Comparison of ENCODE assay signal across 8 mouse cellular contexts in the genomic region with DNA sequence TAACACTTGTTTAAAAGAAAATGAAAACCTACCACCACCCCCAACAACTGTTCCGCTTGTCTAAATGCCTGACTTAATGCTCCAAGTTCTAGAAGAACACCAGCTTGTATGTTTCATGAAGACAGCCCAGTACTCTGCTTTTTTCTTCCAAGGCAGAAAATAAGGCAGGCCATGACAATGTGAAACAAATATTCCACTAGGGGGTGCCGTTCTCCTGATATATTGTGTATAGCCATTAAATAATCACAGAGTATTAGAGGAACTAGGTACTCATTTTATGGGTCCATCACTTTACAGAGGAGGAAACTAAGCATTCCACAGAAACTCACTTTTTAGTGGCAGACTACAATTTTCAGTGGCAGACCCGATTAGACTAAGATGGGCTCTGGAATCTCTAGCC. TPM values are rescaled to one million over a fixed set of nuclear protein-coding genes. Genes with fewer than 3 reads are reported as not detected.
DNase-seq lines count a peak whose midpoint lies in the region; ATAC-seq and TF ChIP-seq lines count a peak whose summit lies in the region.

No protein-coding gene starts in this region.

- no peak overlapping the region for H3K4me2 ChIP-seq in forebrain, embryonic 11.5 days (ENCODE audit: low read depth, low read length, severe bottlenecking)
- H3K4me2 ChIP-seq in kidney, postnatal 0 days (ENCODE audit: low read length), result no peak overlapping the region

- DNase-seq in forebrain, embryonic 10.5 days (ENCODE audit: extremely low spot score, low spot score), result peak; percentile 17
- no peak for DNase-seq in forebrain, embryonic 11.5 days (ENCODE audit: low spot score)
- peak; percentile 82 for DNase-seq in 3T3-L1 (ENCODE audit: low read depth, low spot score)
- DNase-seq in forelimb bud, embryonic 11.5 days (ENCODE audit: low read depth, low spot score), result peak; percentile 68
- DNase-seq in kidney, postnatal 0 days (ENCODE audit: low spot score), result peak; percentile 95
- peak; percentile 94 for DNase-seq in lung, postnatal 36 days
- DNase-seq in telencephalon, adult 2 months (ENCODE audit: low read depth, low spot score), result peak; percentile 43

- no peak overlapping the region for H3K27ac ChIP-seq in forebrain, embryonic 10.5 days
- H3K27ac ChIP-seq in forebrain, embryonic 11.5 days (ENCODE audit: low read depth, low read length), result no peak overlapping the region
- no peak overlapping the region for H3K27ac ChIP-seq in kidney, postnatal 0 days

- no peaks in the 10 kb centered on the region for H3K27me3 ChIP-seq in forebrain, embryonic 10.5 days (ENCODE audit: poor library complexity, severe bottlenecking)
- no peaks in the 10 kb centered on the region for H3K27me3 ChIP-seq in forebrain, embryonic 11.5 days (ENCODE audit: control insufficient read depth, insufficient read depth, low read length)
- no peaks in the 10 kb centered on the region for H3K27me3 ChIP-seq in kidney, postnatal 0 days (ENCODE audit: insufficient read depth, low read length)

- TF ChIP-seq CTCF in kidney, postnatal 0 days (IDR thresholded peaks at IDR 0.05; ENCODE audit: low read depth), result peak; percentile 85

- 71% methylated on average over 3 of the region's 3 CpGs for WGBS in forebrain, embryonic 10.5 days
- WGBS in forebrain, embryonic 11.5 days, result 65% methylated on average over 3 of the region's 3 CpGs
- 34% methylated on average over 3 of the region's 3 CpGs for WGBS in kidney, postnatal 0 days

- ATAC-seq in forebrain, embryonic 11.5 days (replicated peaks; ENCODE audit: low FRiP score), result no peak
- peak; percentile 54 for ATAC-seq in activated CD4-positive, CD25-positive, alpha-beta regulatory T cell, adult 4 months
- ATAC-seq in kidney, postnatal 0 days (replicated peaks; ENCODE audit: low FRiP score, low read depth), result no peak; the same call in 1 of the 2 replicates

- peaks cover 76% of the 10 kb centered on the region for H3K36me3 ChIP-seq in forebrain, embryonic 10.5 days (replicated peaks)
- H3K36me3 ChIP-seq in forebrain, embryonic 11.5 days (ENCODE audit: control insufficient read depth, insufficient read depth, low read length), result no peaks in the 10 kb centered on the region; the same call in 1 of the 2 replicates
- peaks cover 5% of the 10 kb centered on the region; the same call in 1 of the 2 replicates for H3K36me3 ChIP-seq in kidney, postnatal 0 days (ENCODE audit: insufficient read depth, low read length)

- H3K4me1 ChIP-seq in forebrain, embryonic 10.5 days, result peaks cover 4% of the 10 kb centered on the region; the same call in 1 of the 2 replicates
- peaks cover 2% of the 10 kb centered on the region; the same call in 1 of the 2 replicates for H3K4me1 ChIP-seq in forebrain, embryonic 11.5 days (replicated peaks; ENCODE audit: control insufficient read depth, insufficient read depth, low read length)
- H3K4me1 ChIP-seq in kidney, postnatal 0 days (replicated peaks; ENCODE audit: insufficient read depth, low read length), result no peaks in the 10 kb centered on the region

- no peak overlapping the region for H3K4me3 ChIP-seq in forebrain, embryonic 10.5 days
- no peak overlapping the region for H3K4me3 ChIP-seq in forebrain, embryonic 11.5 days (ENCODE audit: low read depth, low read length)
- no peak overlapping the region for H3K4me3 ChIP-seq in kidney, postnatal 0 days (replicated peaks; ENCODE audit: low read depth, low read length)

- H3K9me3 ChIP-seq in forebrain, embryonic 10.5 days, result no peaks in the 10 kb centered on the region
- H3K9me3 ChIP-seq in forebrain, embryonic 11.5 days (ENCODE audit: control insufficient read depth, low read length), result no peaks in the 10 kb centered on the region
- H3K9me3 ChIP-seq in kidney, postnatal 0 days (replicated peaks; ENCODE audit: low read length), result no peaks in the 10 kb centered on the region

- H3K9ac ChIP-seq in forebrain, embryonic 11.5 days (ENCODE audit: low read length), result no peak overlapping the region
- no peak overlapping the region for H3K9ac ChIP-seq in kidney, postnatal 0 days (ENCODE audit: low read depth, low read length)

RNA-seq across cellular contexts. Expression of a gene that starts 7.2 kb away (rescaled TPM):
- 23.9 TPM in 2 replicates for polyA plus RNA-seq in forebrain, embryonic 10.5 days (2016; fragmentation: Nextera tagmentation; extraction: Ambion mirVana)
- 13.8 and 14.0 TPM in 2 replicates for polyA plus RNA-seq in forebrain, embryonic 11.5 days (2014; fragmentation: Nextera tagmentation; extraction: Ambion mirVana)
- 10 to 100 TPM; 12.2 to 12.4 TPM for polyA plus RNA-seq in activated CD4-positive, CD25-positive, alpha-beta regulatory T cell, adult 4 months (2017; shearing (Covaris generic))
- 15.5 and 16.4 TPM in 2 replicates for polyA plus RNA-seq in kidney, postnatal 0 days (2015; fragmentation: Nextera tagmentation; extraction: Ambion mirVana)

RNA-seq across cellular contexts. Expression of a gene that starts 28.3 kb away (rescaled TPM):
- 245 and 247 TPM in 2 replicates for polyA plus RNA-seq in forebrain, embryonic 10.5 days (2016; fragmentation: Nextera tagmentation; extraction: Ambion mirVana)
- 229 and 244 TPM in 2 replicates for polyA plus RNA-seq in forebrain, embryonic 11.5 days (2014; fragmentation: Nextera tagmentation; extraction: Ambion mirVana)
- polyA plus RNA-seq in activated CD4-positive, CD25-positive, alpha-beta regulatory T cell, adult 4 months (2017; shearing (Covaris generic)), result 100 to 1,000 TPM; 186 to 204 TPM
- polyA plus RNA-seq in kidney, postnatal 0 days (2015; fragmentation: Nextera tagmentation; extraction: Ambion mirVana), result 357 and 372 TPM in 2 replicates

RNA-seq across cellular contexts. Expression of a gene that starts 58.0 kb away (rescaled TPM):
- 1.3 and 1.7 TPM in 2 replicates for polyA plus RNA-seq in forebrain, embryonic 10.5 days (2016; fragmentation: Nextera tagmentation; extraction: Ambion mirVana)
- polyA plus RNA-seq in forebrain, embryonic 11.5 days (2014; fragmentation: Nextera tagmentation; extraction: Ambion mirVana), result 1.2 and 1.8 TPM in 2 replicates
- polyA plus RNA-seq in activated CD4-positive, CD25-positive, alpha-beta regulatory T cell, adult 4 months (2017; shearing (Covaris generic)), result under 1 TPM; 0.21 to 0.27 TPM
- polyA plus RNA-seq in kidney, postnatal 0 days (2015; fragmentation: Nextera tagmentation; extraction: Ambion mirVana), result 3.5 TPM in 2 replicates

RNA-seq across cellular contexts. Expression of a gene that starts 58.1 kb away (rescaled TPM):
- 50.7 and 53.4 TPM in 2 replicates for polyA plus RNA-seq in forebrain, embryonic 10.5 days (2016; fragmentation: Nextera tagmentation; extraction: Ambion mirVana)
- 53.6 and 61.9 TPM in 2 replicates for polyA plus RNA-seq in forebrain, embryonic 11.5 days (2014; fragmentation: Nextera tagmentation; extraction: Ambion mirVana)
- polyA plus RNA-seq in activated CD4-positive, CD25-positive, alpha-beta regulatory T cell, adult 4 months (2017; shearing (Covaris generic)), result 10 to 100 TPM; 47.4 to 52.5 TPM
- polyA plus RNA-seq in kidney, postnatal 0 days (2015; fragmentation: Nextera tagmentation; extraction: Ambion mirVana), result 79.6 and 87.7 TPM in 2 replicates
